9 mouse cellular contexts compared by ENCODE assay signal in genomic region chr12:109459481-109460401, GRCm38 (mm10). TPM values are rescaled to one million over a fixed set of nuclear protein-coding genes. Genes with fewer than 3 reads are reported as not detected.
DNase-seq lines count a peak whose midpoint lies in the region; ATAC-seq lines count a peak whose summit lies in the region.
"Had no signal": no experiment of that assay in that cellular context is flagged by ENCODE, and none has a peak within 500 bp of the region (broad histone marks: within the 10 kb centered on the region; RNA-seq: fewer than 3 reads in every experiment).

No protein-coding gene starts in this region.

- 0 out of 2 replicates have a peak overlapping the region, but pooled peaks have one; percentile 12 for H3K9ac ChIP-seq in heart, embryonic 11.5 days (ENCODE audit: low read depth, low read length)
- peak overlapping the region; percentile 53 for H3K9ac ChIP-seq in embryonic facial prominence, embryonic 11.5 days (replicated peaks; ENCODE audit: low read length)
- H3K9ac ChIP-seq in intestine, embryonic 15.5 days = no peak overlapping the region
- peak overlapping the region; percentile 26; the same call in 1 of the 2 replicates for H3K9ac ChIP-seq in neural tube, embryonic 13.5 days

- no peak overlapping the region for H3K27ac ChIP-seq in heart, embryonic 11.5 days (ENCODE audit: low read depth, low read length)
- H3K27ac ChIP-seq in embryonic facial prominence, embryonic 11.5 days (replicated peaks; ENCODE audit: low read depth, low read length) = peak overlapping the region; percentile 47
- H3K27ac ChIP-seq in intestine, embryonic 15.5 days = 0 out of 2 replicates have a peak overlapping the region, but pooled peaks have one; percentile 3
- H3K27ac ChIP-seq in neural tube, embryonic 13.5 days (replicated peaks) = no peak overlapping the region

- peak overlapping the region; percentile 56 for H3K4me2 ChIP-seq in heart, embryonic 11.5 days
- peak overlapping the region; percentile 29 for H3K4me2 ChIP-seq in embryonic facial prominence, embryonic 11.5 days (ENCODE audit: low read depth, low read length)
- H3K4me2 ChIP-seq in intestine, embryonic 15.5 days (replicated peaks) = peak overlapping the region; percentile 36
- H3K4me2 ChIP-seq in neural tube, embryonic 13.5 days = peak overlapping the region; percentile 42

- intact Hi-C loops in heart, postnatal 10 days (cut with DNase I) = no loop called here

- WGBS in heart, embryonic 11.5 days (ENCODE audit: insufficient replicate concordance) = 24% methylated on average over 49 of the region's 49 CpGs
- WGBS in embryonic facial prominence, embryonic 11.5 days = 26% methylated on average over 49 of the region's 49 CpGs
- WGBS in intestine, embryonic 15.5 days = 44% methylated on average over 49 of the region's 49 CpGs
- 27% methylated on average over 49 of the region's 49 CpGs for WGBS in neural tube, embryonic 13.5 days

- peaks cover 61% of the 10 kb centered on the region for H3K27me3 ChIP-seq in heart, embryonic 11.5 days (ENCODE audit: control insufficient read depth, insufficient read depth, low read length)
- H3K27me3 ChIP-seq in embryonic facial prominence, embryonic 11.5 days (ENCODE audit: control insufficient read depth, insufficient read depth, low read length) = peaks cover 14% of the 10 kb centered on the region
- H3K27me3 ChIP-seq in intestine, embryonic 15.5 days (replicated peaks) = peaks cover 10% of the 10 kb centered on the region; the same call in 1 of the 2 replicates
- peaks cover 46% of the 10 kb centered on the region for H3K27me3 ChIP-seq in neural tube, embryonic 13.5 days

- DNase-seq in heart, postnatal 10 days = no peak
- peak; percentile 53 for DNase-seq in embryonic facial prominence, embryonic 11.5 days (ENCODE audit: low spot score)
- no peak for DNase-seq in natural killer cell, adult 2 months (ENCODE audit: low spot score in 2 of 2)
- no peak for DNase-seq in ovary, adult 18-20 months (ENCODE audit: low spot score)
- DNase-seq in cerebellum, postnatal 36 days = no peak
- DNase-seq: kidney, adult 9 months had no signal

- peak overlapping the region; percentile 31 for H3K4me3 ChIP-seq in heart, embryonic 11.5 days (ENCODE audit: low read depth, low read length)
- peak overlapping the region; percentile 10; the same call in 1 of the 2 replicates for H3K4me3 ChIP-seq in embryonic facial prominence, embryonic 11.5 days (ENCODE audit: low read depth, low read length)
- peak overlapping the region; percentile 1; the same call in 1 of the 2 replicates for H3K4me3 ChIP-seq in intestine, embryonic 15.5 days (replicated peaks)
- H3K4me3 ChIP-seq in neural tube, embryonic 13.5 days = peak overlapping the region; percentile 2; the same call in 1 of the 2 replicates

- no peaks in the 10 kb centered on the region for H3K9me3 ChIP-seq in heart, embryonic 11.5 days (replicated peaks; ENCODE audit: control insufficient read depth, low read length)
- H3K9me3 ChIP-seq in embryonic facial prominence, embryonic 11.5 days (replicated peaks; ENCODE audit: control insufficient read depth, low read length) = no peaks in the 10 kb centered on the region
- no peaks in the 10 kb centered on the region for H3K9me3 ChIP-seq in intestine, embryonic 15.5 days
- no peaks in the 10 kb centered on the region for H3K9me3 ChIP-seq in neural tube, embryonic 13.5 days

- 0 out of 2 replicates have a peak, but pooled peaks have one; percentile 14 for ATAC-seq in heart, embryonic 11.5 days (replicated peaks; ENCODE audit: insufficient number of reproducible peaks, low FRiP score, low TSS enrichment)
- no peak for ATAC-seq in embryonic facial prominence, embryonic 11.5 days (replicated peaks; ENCODE audit: insufficient number of reproducible peaks, low FRiP score, low TSS enrichment, low read depth)
- ATAC-seq in intestine, embryonic 15.5 days = no peak
- peak; percentile 29; the same call in 1 of the 2 replicates for ATAC-seq in neural tube, embryonic 13.5 days (ENCODE audit: low read depth)

- peaks cover 11% of the 10 kb centered on the region for H3K4me1 ChIP-seq in heart, embryonic 11.5 days (ENCODE audit: control insufficient read depth, insufficient read depth, low read length)
- H3K4me1 ChIP-seq in embryonic facial prominence, embryonic 11.5 days (ENCODE audit: control insufficient read depth, insufficient read depth, low read length) = peaks cover 19% of the 10 kb centered on the region
- peaks cover 33% of the 10 kb centered on the region for H3K4me1 ChIP-seq in intestine, embryonic 15.5 days (replicated peaks)
- H3K4me1 ChIP-seq in neural tube, embryonic 13.5 days (replicated peaks) = peaks cover 49% of the 10 kb centered on the region

- no peaks in the 10 kb centered on the region for H3K36me3 ChIP-seq in heart, embryonic 11.5 days (ENCODE audit: control insufficient read depth, insufficient read depth, low read length)
- no peaks in the 10 kb centered on the region for H3K36me3 ChIP-seq in embryonic facial prominence, embryonic 11.5 days (replicated peaks; ENCODE audit: control insufficient read depth, insufficient read depth, low read depth, low read length)
- H3K36me3 ChIP-seq in intestine, embryonic 15.5 days = no peaks in the 10 kb centered on the region
- H3K36me3 ChIP-seq in neural tube, embryonic 13.5 days = no peaks in the 10 kb centered on the region

RNA-seq across cellular contexts. Expression of gene Dlk1, which starts 7.1 kb away (rescaled TPM):
- polyA plus RNA-seq in heart, embryonic 11.5 days (2014; fragmentation: Nextera tagmentation; extraction: Ambion mirVana) = 54.8 and 67.1 TPM in 2 replicates
- total RNA-seq in heart, postnatal 10 days (2021) = 10 to 100 TPM; 17.2 to 17.7 TPM
- polyA plus RNA-seq in embryonic facial prominence, embryonic 11.5 days (2014; fragmentation: Nextera tagmentation; extraction: Ambion mirVana) = 209 and 225 TPM in 2 replicates
- 364 and 395 TPM in 2 replicates for polyA plus RNA-seq in intestine, embryonic 15.5 days (2015; fragmentation: Nextera tagmentation; extraction: Ambion mirVana)
- 77.7 and 96.5 TPM in 2 replicates for polyA plus RNA-seq in neural tube, embryonic 13.5 days (2015; fragmentation: Nextera tagmentation; extraction: Ambion mirVana)

Comparison
In these comparisons a context has a peak if more than half of its experiments do, and no peak if none do; other contexts are left out.
1. ATAC-seq: peak in heart, embryonic 11.5 days (single experiment) and neural tube, embryonic 13.5 days (single experiment); none in embryonic facial prominence, embryonic 11.5 days (single experiment) and intestine, embryonic 15.5 days (single experiment).
2. H3K27ac ChIP-seq: peak in embryonic facial prominence, embryonic 11.5 days (single experiment) and intestine, embryonic 15.5 days (single experiment); none in heart, embryonic 11.5 days (single experiment) and neural tube, embryonic 13.5 days (single experiment).
3. Peak in every context shown above with its lines, with median percentiles within 50 percentile points of each other: H3K4me2 ChIP-seq and H3K4me3 ChIP-seq.